Mouse (Mus musculus): ENCODE measurements at regions not wholly inside any gene's neighbourhood (a gene's known extent, or its start where the extent isn't known, plus 50 kb on each side); places are given as distances from the start of the nearest gene placed in this dataset.

GRCm38 (mm10) chr7:138620080-138620684 lies 222.7 kb upstream of the Tcerg1l start:
- H3K9me3 ChIP-seq: no peaks in the 10 kb centered on the region
- H3K27ac ChIP-seq: no peak overlapping the region
- H3K36me3 ChIP-seq: no peaks in the 10 kb centered on the region
- H3K4me1 ChIP-seq (replicated peaks): no peaks in the 10 kb centered on the region
- no peaks in the 10 kb centered on the region for H3K27me3 ChIP-seq (ENCODE audit: insufficient read depth, poor library complexity, severe bottlenecking)
- DNase-seq (ENCODE audit: low spot score): no peak
- 75% methylated on average over 5 of the region's 5 CpGs for WGBS
- H3K4me3 ChIP-seq: no peak overlapping the region

DNA sequence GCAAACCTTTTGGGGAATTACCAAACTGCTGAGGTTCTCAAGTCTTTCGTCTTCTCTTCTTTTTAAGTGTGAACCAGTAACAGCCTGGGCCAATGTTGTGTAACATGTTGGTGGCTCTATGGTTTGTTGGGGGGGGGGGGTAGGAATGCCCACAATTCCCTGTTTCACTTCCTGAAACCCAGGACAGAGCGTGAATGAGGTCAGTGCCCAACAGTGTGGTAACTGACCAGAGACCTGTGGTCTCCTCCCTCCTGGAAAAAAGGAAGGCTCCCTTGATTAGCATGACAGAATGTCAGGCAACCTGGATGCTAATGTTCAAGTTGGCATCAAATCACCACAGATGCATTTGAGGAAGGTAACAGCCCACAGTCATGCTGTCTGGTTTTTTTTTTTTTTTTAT lies 218.9 kb upstream of the Tcerg1l start:
- no peaks in the 10 kb centered on the region for H3K36me3 ChIP-seq
- no peaks in the 10 kb centered on the region for H3K4me1 ChIP-seq (replicated peaks)
- no peak for DNase-seq (ENCODE audit: low spot score)
- no peaks in the 10 kb centered on the region for H3K27me3 ChIP-seq (ENCODE audit: insufficient read depth, poor library complexity, severe bottlenecking)
- WGBS: 81% methylated on average over 2 of the region's 2 CpGs
- no peak overlapping the region for H3K4me3 ChIP-seq
- H3K27ac ChIP-seq: no peak overlapping the region
- no peaks in the 10 kb centered on the region for H3K9me3 ChIP-seq

DNA sequence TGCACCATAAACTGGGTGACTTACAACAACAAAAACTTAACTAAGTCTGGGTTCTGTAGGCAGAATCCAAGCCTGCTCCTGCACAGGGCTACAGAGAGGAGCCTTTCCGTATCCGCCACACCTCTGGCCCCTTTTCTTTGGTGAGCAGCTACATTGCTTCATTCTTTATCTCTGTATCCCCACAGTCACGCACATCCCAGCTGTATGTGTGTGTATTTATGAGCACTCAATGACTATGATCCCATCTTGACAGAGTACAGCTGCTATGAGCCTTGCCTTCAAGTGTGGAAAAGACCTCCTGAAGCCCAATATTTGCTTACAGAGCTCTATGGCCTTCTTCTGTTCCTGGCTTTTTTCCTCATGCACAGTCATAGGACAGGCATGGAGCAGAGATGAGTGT lies 212.1 kb upstream of the Tcerg1l start:
- 93% methylated on average over 3 of the region's 3 CpGs for WGBS
- H3K4me1 ChIP-seq (replicated peaks): peaks cover 22% of the 10 kb centered on the region
- no peak overlapping the region for H3K27ac ChIP-seq
- DNase-seq (ENCODE audit: low spot score): no peak
- H3K36me3 ChIP-seq: no peaks in the 10 kb centered on the region
- no peaks in the 10 kb centered on the region; the same call in 1 of the 2 replicates for H3K27me3 ChIP-seq (ENCODE audit: insufficient read depth, poor library complexity, severe bottlenecking)
- no peak overlapping the region for H3K4me3 ChIP-seq
- H3K9me3 ChIP-seq: no peaks in the 10 kb centered on the region

- no peak overlapping the region for H3K4me3 ChIP-seq
- H3K36me3 ChIP-seq: no peaks in the 10 kb centered on the region
- 93% methylated on average over 4 of the region's 4 CpGs for WGBS
These were observed 211.6 kb upstream of the Tcerg1l start for GRCm38 (mm10) chr7:138609124-138609523.

DNA sequence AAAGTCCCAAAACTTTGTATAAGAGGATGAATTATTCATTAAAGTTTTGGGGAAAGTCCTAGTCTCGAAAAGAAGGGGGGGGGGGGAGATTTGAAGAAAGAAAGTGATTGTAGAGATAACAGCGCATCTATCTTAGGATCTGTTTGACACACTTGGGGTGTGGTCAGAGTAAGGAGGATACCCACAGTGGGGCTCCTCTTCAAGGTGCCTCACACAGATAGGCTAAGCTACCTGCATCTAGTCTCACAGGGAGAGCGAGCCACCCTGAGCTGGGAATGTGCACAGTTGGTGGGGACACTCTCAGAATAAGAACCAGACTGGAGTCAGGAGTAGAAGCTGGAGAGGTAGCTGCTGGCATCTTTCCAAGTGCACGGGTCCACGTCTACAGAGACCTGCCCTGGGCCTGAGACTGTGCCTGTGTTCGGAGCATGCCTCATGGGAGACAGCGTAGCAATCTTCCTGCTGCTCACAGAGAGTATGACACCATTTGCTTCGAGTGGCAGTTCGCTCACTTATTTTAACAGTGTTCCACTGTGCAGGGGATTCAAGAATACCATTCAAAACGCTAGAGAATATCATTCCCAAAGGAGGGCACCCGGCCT lies 208.9 kb upstream of the Tcerg1l start:
- peak overlapping the region; percentile 74 for H3K27ac ChIP-seq
- peak; percentile 3 for DNase-seq (ENCODE audit: low spot score)
- no peaks in the 10 kb centered on the region for H3K9me3 ChIP-seq
- no peak overlapping the region for H3K4me3 ChIP-seq
- WGBS: 73% methylated on average over 11 of the region's 11 CpGs
- H3K27me3 ChIP-seq (ENCODE audit: insufficient read depth, poor library complexity, severe bottlenecking): no peaks in the 10 kb centered on the region; the same call in 1 of the 2 replicates
- peaks cover 28% of the 10 kb centered on the region for H3K4me1 ChIP-seq (replicated peaks)
- H3K36me3 ChIP-seq: no peaks in the 10 kb centered on the region

More at GRCm38 (mm10) chr7:138609124-138609523, 211.6 kb upstream of the Tcerg1l start:
- H3K27me3 ChIP-seq (ENCODE audit: insufficient read depth, poor library complexity, severe bottlenecking): no peaks in the 10 kb centered on the region; the same call in 1 of the 2 replicates
- H3K4me1 ChIP-seq (replicated peaks): peaks cover 22% of the 10 kb centered on the region
- H3K9me3 ChIP-seq: no peaks in the 10 kb centered on the region
- no peak overlapping the region for H3K27ac ChIP-seq
- DNase-seq (ENCODE audit: low spot score): no peak

- H3K4me3 ChIP-seq: no peak overlapping the region
- no peaks in the 10 kb centered on the region for H3K36me3 ChIP-seq
- no peak for DNase-seq (ENCODE audit: low spot score)
- H3K27ac ChIP-seq: peak overlapping the region; percentile 78
- H3K27me3 ChIP-seq (ENCODE audit: insufficient read depth, poor library complexity, severe bottlenecking): no peaks in the 10 kb centered on the region; the same call in 1 of the 2 replicates
- H3K9me3 ChIP-seq: no peaks in the 10 kb centered on the region
- peaks cover 32% of the 10 kb centered on the region for H3K4me1 ChIP-seq (replicated peaks)
These were observed 208.4 kb upstream of the Tcerg1l start for GRCm38 (mm10) chr7:138605923-138606322.

GRCm38 (mm10) chr7:138601749-138602148 lies 204.2 kb upstream of the Tcerg1l start:
- no peak for DNase-seq (ENCODE audit: low spot score)
- no peak overlapping the region for H3K27ac ChIP-seq
- WGBS: 60% methylated on average over 4 of the region's 4 CpGs

DNA sequence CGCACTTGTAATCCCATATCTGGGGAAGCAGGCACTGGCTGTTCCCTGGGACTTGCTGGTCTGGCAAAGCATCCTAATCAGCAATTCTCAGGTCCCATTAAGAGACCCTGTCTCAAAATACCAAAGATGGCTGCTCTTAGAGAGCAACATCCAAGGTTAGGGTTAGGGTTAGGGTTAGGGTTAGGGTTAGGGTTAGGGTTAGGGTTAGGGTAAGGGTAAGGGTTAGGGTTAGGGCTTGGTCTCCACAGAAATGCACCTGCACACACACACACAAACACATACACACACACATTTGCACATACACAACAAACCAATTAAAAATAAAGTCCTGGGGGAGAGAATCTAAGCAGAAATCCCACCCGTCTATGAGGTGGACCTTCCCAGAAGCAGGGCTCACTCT lies 195.8 kb upstream of the Tcerg1l start:
- Histone ChIP-seq H3K4me1 (replicated peaks) (peaks cover 17% of the 10 kb centered on the region), H3K36me3 (no peaks in the 10 kb centered on the region), H3K4me3 (no peak overlapping the region), H3K27ac (no peak overlapping the region), H3K27me3 (ENCODE audit: insufficient read depth, poor library complexity, severe bottlenecking) (no peaks in the 10 kb centered on the region), H3K9me3 (no peaks in the 10 kb centered on the region)
- 81% methylated on average over 2 of the region's 2 CpGs for WGBS
- no peak for DNase-seq (ENCODE audit: low spot score)

More at GRCm38 (mm10) chr7:138601749-138602148, 204.2 kb upstream of the Tcerg1l start:
- Histone ChIP-seq H3K36me3 (no peaks in the 10 kb centered on the region), H3K27me3 (ENCODE audit: insufficient read depth, poor library complexity, severe bottlenecking) (no peaks in the 10 kb centered on the region), H3K9me3 (no peaks in the 10 kb centered on the region), H3K4me1 (replicated peaks) (peaks cover 30% of the 10 kb centered on the region), H3K4me3 (no peak overlapping the region)

DNA sequence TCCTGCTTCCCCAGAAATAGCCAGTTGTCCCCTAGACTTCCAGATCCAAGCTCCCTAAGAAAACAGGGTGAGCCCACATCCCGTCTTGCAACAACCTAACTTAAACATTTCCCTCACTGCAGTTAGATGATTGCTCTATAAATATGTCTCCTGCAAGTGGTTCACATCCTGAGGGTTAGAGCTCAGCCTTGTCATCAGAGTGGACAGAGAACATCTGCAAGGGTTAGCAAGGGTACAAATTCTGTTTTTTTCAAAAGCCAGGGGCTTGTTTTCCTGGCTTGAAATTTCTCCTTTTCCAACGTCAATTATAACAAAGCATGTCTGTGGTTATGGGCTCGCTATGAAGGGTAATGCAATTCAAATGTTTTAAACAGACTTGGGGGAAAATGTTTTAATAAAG lies 169.8 kb upstream of the Tcerg1l start:
- H3K4me1 ChIP-seq (replicated peaks): no peaks in the 10 kb centered on the region
- no peaks in the 10 kb centered on the region for H3K36me3 ChIP-seq
- no peak for DNase-seq (ENCODE audit: low spot score)
- no peaks in the 10 kb centered on the region for H3K27me3 ChIP-seq (ENCODE audit: insufficient read depth, poor library complexity, severe bottlenecking)
- no peak overlapping the region for H3K27ac ChIP-seq
- H3K9me3 ChIP-seq: no peaks in the 10 kb centered on the region
- H3K4me3 ChIP-seq: no peak overlapping the region
- 89% methylated on average over 3 of the region's 3 CpGs for WGBS

DNA sequence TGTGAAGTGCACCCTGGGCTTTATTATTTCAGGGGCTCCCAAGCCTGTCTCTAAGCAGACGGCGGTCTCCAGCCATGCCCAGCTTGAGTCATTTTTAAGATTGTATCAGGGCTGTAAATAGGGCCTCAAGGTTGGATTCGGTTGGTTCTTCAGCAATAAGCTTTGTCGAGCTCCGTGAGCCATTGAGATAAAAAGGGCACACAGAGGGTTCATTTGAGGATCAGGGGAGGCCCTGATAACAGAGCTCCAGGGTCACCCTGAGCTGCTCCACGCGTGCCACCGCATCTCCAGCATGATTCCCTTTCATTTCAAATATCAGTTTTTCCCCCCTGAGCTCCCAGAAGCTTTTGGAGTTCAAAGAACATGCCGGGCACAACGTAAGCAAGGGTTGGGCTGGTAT lies 154.1 kb upstream of the Tcerg1l start:
- peaks cover 16% of the 10 kb centered on the region for H3K4me1 ChIP-seq (replicated peaks)
- no peaks in the 10 kb centered on the region for H3K36me3 ChIP-seq
- 89% methylated on average over 10 of the region's 10 CpGs for WGBS
- no peaks in the 10 kb centered on the region for H3K27me3 ChIP-seq (ENCODE audit: insufficient read depth, poor library complexity, severe bottlenecking)
- DNase-seq (ENCODE audit: low spot score): no peak
- no peak overlapping the region for H3K4me3 ChIP-seq
- H3K9me3 ChIP-seq: no peaks in the 10 kb centered on the region
- no peak overlapping the region for H3K27ac ChIP-seq

DNA sequence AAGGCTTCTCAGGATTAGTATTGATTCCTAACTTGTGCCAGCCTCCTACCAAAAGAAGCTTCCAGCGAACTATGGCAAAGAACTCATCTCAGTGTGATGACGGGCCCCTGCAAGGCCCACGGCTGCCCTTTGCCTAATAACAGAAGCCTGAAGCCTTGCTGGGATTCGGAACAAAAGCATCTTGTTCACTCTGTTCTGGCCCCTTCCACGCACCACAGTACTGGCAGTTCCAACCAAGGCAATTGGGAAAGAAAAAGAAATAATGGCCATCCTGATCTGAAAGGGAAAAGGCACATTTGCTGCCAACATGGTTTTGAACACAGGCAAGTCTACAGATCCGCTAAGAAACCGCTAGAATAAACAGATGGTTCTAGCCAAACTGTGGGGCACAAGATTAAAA lies 150.4 kb upstream of the Tcerg1l start:
- no peak overlapping the region for H3K4me3 ChIP-seq
- no peaks in the 10 kb centered on the region for H3K9me3 ChIP-seq
- H3K4me1 ChIP-seq (replicated peaks): peaks cover 16% of the 10 kb centered on the region
- no peak for DNase-seq (ENCODE audit: low spot score)
- no peaks in the 10 kb centered on the region for H3K36me3 ChIP-seq
- 71% methylated on average over 7 of the region's 7 CpGs for WGBS
- H3K27ac ChIP-seq: no peak overlapping the region
- no peaks in the 10 kb centered on the region for H3K27me3 ChIP-seq (ENCODE audit: insufficient read depth, poor library complexity, severe bottlenecking)

- no peak overlapping the region for H3K4me3 ChIP-seq
- 0 out of 2 replicates have a peak, but pooled peaks cover 6% of the 10 kb centered on the region for H3K4me1 ChIP-seq (replicated peaks)
- H3K36me3 ChIP-seq: no peaks in the 10 kb centered on the region
- DNase-seq (ENCODE audit: low spot score): no peak
- 76% methylated on average over 18 of the region's 18 CpGs for WGBS
- no peak overlapping the region for H3K27ac ChIP-seq
- no peaks in the 10 kb centered on the region for H3K27me3 ChIP-seq (ENCODE audit: insufficient read depth, poor library complexity, severe bottlenecking)
- H3K9me3 ChIP-seq: no peaks in the 10 kb centered on the region
These were observed 140.7 kb upstream of the Tcerg1l start for GRCm38 (mm10) chr7:138538048-138538831.

DNA sequence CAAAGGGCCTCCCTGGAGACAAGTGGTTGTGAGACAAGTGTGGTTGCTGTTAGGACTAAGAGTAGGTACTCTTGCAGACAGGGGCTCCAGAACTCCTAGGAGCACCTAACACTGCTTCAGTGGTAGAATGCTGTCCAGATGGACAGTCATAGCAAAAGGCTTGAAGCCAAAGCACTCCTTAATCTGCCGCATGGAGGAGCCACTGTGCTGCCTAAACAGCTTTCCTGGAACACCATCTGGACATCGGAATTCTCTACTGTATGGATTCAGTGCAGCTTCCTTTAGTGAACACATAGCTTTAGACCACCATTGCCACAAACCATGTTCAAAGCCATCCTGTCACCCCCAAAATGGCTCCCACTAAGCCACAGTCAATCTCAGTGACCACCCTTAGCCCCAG lies 128.6 kb upstream of the Tcerg1l start:
- no peak for DNase-seq (ENCODE audit: low spot score)
- no peaks in the 10 kb centered on the region for H3K9me3 ChIP-seq
- 92% methylated on average over 2 of the region's 2 CpGs for WGBS

More for the DNA sequence above, 128.6 kb upstream of the Tcerg1l start:
- Histone ChIP-seq H3K4me3 (no peak overlapping the region), H3K27ac (no peak overlapping the region), H3K36me3 (no peaks in the 10 kb centered on the region), H3K27me3 (ENCODE audit: insufficient read depth, poor library complexity, severe bottlenecking) (no peaks in the 10 kb centered on the region), H3K4me1 (replicated peaks) (no peaks in the 10 kb centered on the region)

All from hindbrain, embryonic 10.5 days (tissue).